Mouse (Mus musculus) cerebellum, adult 2 months (tissue): ENCODE measurements around the gene Hnf4a. TPM values are rescaled to one million over a fixed set of nuclear protein-coding genes. Genes with fewer than 3 reads are reported as not detected.

Experiments
- DNase-seq, 2 experiments: peaks; one replicate each; pipeline ENCODE4 v3.0.0; 2021
- H3K27ac ChIP-seq: fragments of 200-500 bp; 2 replicates; pipeline ENCODE4 v1.5.1; 2012; ENCODE audit warnings: low read length, control low read depth, inconsistent platforms; ENCODE audit not compliant: insufficient read depth
- H3K27me3 ChIP-seq: fragments of 200-500 bp; 2 replicates; pipeline ENCODE4 v1.6.1; 2012; ENCODE audit warnings: inconsistent platforms, mild to moderate bottlenecking, low read length, moderate library complexity; ENCODE audit not compliant: control insufficient read depth, insufficient read depth
- H3K4me1 ChIP-seq: fragments of 200-500 bp; 2 replicates; pipeline ENCODE4 v1.6.1; 2011; ENCODE audit warnings: low read length; ENCODE audit not compliant: control insufficient read depth, insufficient read depth
- H3K4me3 ChIP-seq: fragments of 200-500 bp; replicated peaks from 2 replicates; pipeline ENCODE3; 2011; ENCODE audit warnings: mild to moderate bottlenecking, low read depth, low read length, control low read depth; ENCODE audit not compliant: insufficient read depth
- CTCF ChIP-seq: fragments of 200-500 bp; IDR thresholded peaks from 2 replicates; pipeline ENCODE4 v1.5.1; 2011; ENCODE audit warnings: low read depth, mild to moderate bottlenecking, control low read depth, low read length, moderate library complexity, borderline replicate concordance; ENCODE audit not compliant: insufficient read depth
- POLR2A ChIP-seq: fragments of 200-500 bp; IDR thresholded peaks from 2 replicates; pipeline ENCODE4 v1.6.1; 2011; ENCODE audit warnings: low read length, control low read depth, borderline replicate concordance; ENCODE audit not compliant: insufficient read depth
- WGBS: fragments of 180-500 bp; shearing (Covaris S2); methylation state at CpG from one replicate; pipeline ENCODE4 v1.1.7; 2018; 5-methylcytosine and 5-hydroxymethylcytosine counted together
- polyA plus RNA-seq: library from polyadenylated mRNA; depleted of rRNA; stranded (reverse); fragments of >200 nt; gene quantifications from 2 replicates; pipeline ENCODE4 v1.2.3, GENCODE M21; 2012

Hnf4a gene
- polyA plus RNA-seq, 1 experiment = 0.03 TPM

- TF ChIP-seq POLR2A (no peak), CTCF (0 out of 2 replicates have a peak, but pooled peaks have one; percentile 13)
- DNase-seq = no peak
- Histone ChIP-seq H3K4me1 (no peaks in the 10 kb centered on the region), H3K27ac (no peak overlapping the region), H3K27me3 (no peaks in the 10 kb centered on the region), H3K4me3 (no peak overlapping the region)
- WGBS = 50% methylated on average over 1 of the region's 1 CpGs
These were observed 85.5 kb downstream of the Hnf4a start for GRCm38 (mm10) chr2:163592084-163592483.

- 93% methylated on average over 10 of the region's 10 CpGs for WGBS
- DNase-seq = no peak
- H3K27ac ChIP-seq = no peak overlapping the region
- H3K4me3 ChIP-seq = no peak overlapping the region
- no peaks in the 10 kb centered on the region for H3K4me1 ChIP-seq
- TF ChIP-seq CTCF (no peak), POLR2A (no peak)
- H3K27me3 ChIP-seq = no peaks in the 10 kb centered on the region
These were observed 87.2 kb downstream of the Hnf4a start for GRCm38 (mm10) chr2:163593636-163594282.

- DNase-seq = no peak
- Histone ChIP-seq H3K4me3 (no peak overlapping the region), H3K4me1 (no peaks in the 10 kb centered on the region), H3K27me3 (no peaks in the 10 kb centered on the region), H3K27ac (no peak overlapping the region)
- TF ChIP-seq POLR2A = no peak
- WGBS = 34% methylated on average over 2 of the region's 2 CpGs
These were observed 88.5 kb downstream of the Hnf4a start for GRCm38 (mm10) chr2:163595119-163595518.

GRCm38 (mm10) chr2:163596057-163596872, 89.7 kb downstream of the Hnf4a start:
- no peaks in the 10 kb centered on the region for H3K27me3 ChIP-seq

GRCm38 (mm10) chr2:163596873-163597155, 90.2 kb downstream of the Hnf4a start:
- TF ChIP-seq POLR2A (no peak), CTCF (no peak)
- DNase-seq = no peak
- Histone ChIP-seq H3K27me3 (no peaks in the 10 kb centered on the region), H3K4me3 (no peak overlapping the region), H3K27ac (no peak overlapping the region), H3K4me1 (peaks cover 3% of the 10 kb centered on the region)
- WGBS = 23% methylated on average over 3 of the region's 3 CpGs

More at GRCm38 (mm10) chr2:163596057-163596872, 89.7 kb downstream of the Hnf4a start:
- H3K27ac ChIP-seq = peak overlapping the region; percentile 2; the same call in 1 of the 2 replicates
- TF ChIP-seq CTCF (no peak), POLR2A (no peak)
- no peak for DNase-seq
- no peaks in the 10 kb centered on the region; the same call in 1 of the 2 replicates for H3K4me1 ChIP-seq
- no peak overlapping the region for H3K4me3 ChIP-seq
- 55% methylated on average over 13 of the region's 13 CpGs for WGBS

- TF ChIP-seq POLR2A = no peak
- TF ChIP-seq CTCF = peak; percentile 48; the same call in 1 of the 2 replicates
- no peak overlapping the region for H3K27ac ChIP-seq
- no peaks in the 10 kb centered on the region for H3K27me3 ChIP-seq
- peaks cover 3% of the 10 kb centered on the region for H3K4me1 ChIP-seq
- whole genome bisulfite sequencing = 53% methylated on average over 4 of the region's 4 CpGs
- DNase-seq = no peak
- no peak overlapping the region for H3K4me3 ChIP-seq
These were observed 91.1 kb downstream of the Hnf4a start for GRCm38 (mm10) chr2:163597661-163598060.

- peak; percentile 53 to 75 for DNase-seq
- no peak for TF ChIP-seq POLR2A
- peak; percentile 86 for TF ChIP-seq CTCF
- Histone ChIP-seq H3K27ac (no peak overlapping the region), H3K4me3 (no peak overlapping the region), H3K27me3 (no peaks in the 10 kb centered on the region), H3K4me1 (peaks cover 3% of the 10 kb centered on the region)
- 3% methylated on average over 1 of the region's 1 CpGs for WGBS
These were observed 92.6 kb downstream of the Hnf4a start for GRCm38 (mm10) chr2:163599226-163599625.

- 87% methylated on average over 7 of the region's 7 CpGs for WGBS
- H3K4me3 ChIP-seq = no peak overlapping the region
- peaks cover 3% of the 10 kb centered on the region for H3K4me1 ChIP-seq
- TF ChIP-seq CTCF (no peak), POLR2A (no peak)
- no peak overlapping the region for H3K27ac ChIP-seq
- no peaks in the 10 kb centered on the region for H3K27me3 ChIP-seq
- DNase-seq = no peak
These were observed 94.5 kb downstream of the Hnf4a start for GRCm38 (mm10) chr2:163601066-163601465.
